10 mouse cellular contexts compared by ENCODE assay signal in genomic region chr6:134105514-134106201, GRCm38 (mm10).
A peak's percentile ranks its signal among the peaks of the same experiment; 100 is the strongest.
DNase-seq lines count a peak whose midpoint lies in the region; ATAC-seq and TF ChIP-seq lines count a peak whose summit lies in the region.
"Had no signal": no experiment of that assay in that cellular context is flagged by ENCODE, and none has a peak within 500 bp of the region (broad histone marks: within the 10 kb centered on the region; RNA-seq: fewer than 3 reads in every experiment).

No protein-coding gene starts in this region.

- H3K4me1 ChIP-seq in intestine, postnatal 0 days (replicated peaks; ENCODE audit: control insufficient read depth, insufficient read depth, low read length), result peaks cover 19% of the 10 kb centered on the region

- H3K9ac ChIP-seq in intestine, postnatal 0 days (ENCODE audit: low read depth, low read length), result no peak overlapping the region

- H3K27me3 ChIP-seq in intestine, postnatal 0 days (replicated peaks; ENCODE audit: control insufficient read depth, insufficient read depth, low read length), result no peaks in the 10 kb centered on the region
- H3K27me3 ChIP-seq: megakaryocyte, embryonic 14.5 days; Patski had no signal

- TF ChIP-seq CTCF in intestine, postnatal 0 days (IDR thresholded peaks at IDR 0.05; ENCODE audit: low read depth), result no peak

- peak; percentile 17; the same call in 1 of the 2 replicates for ATAC-seq in intestine, postnatal 0 days
- ATAC-seq: Patski had no signal

- DNase-seq in frontal cortex, postnatal 14 days (ENCODE audit: low spot score in 2 of 2), result peak; percentile 24 to 25
- no peak for DNase-seq in frontal cortex, postnatal 25 days (ENCODE audit: low spot score in 2 of 2)
- DNase-seq in thymus, postnatal 25 days, result peak; percentile 24
- no peak for DNase-seq in thymus, postnatal 0 days (ENCODE audit: low spot score)
- DNase-seq in lung, postnatal 36 days, result peak; percentile 58
- DNase-seq in B cell, adult 2 months, result no peak
- DNase-seq in left cerebral cortex, postnatal 36 days (ENCODE audit: low spot score in 2 of 2), result no peak

- H3K4me3 ChIP-seq in intestine, postnatal 0 days (ENCODE audit: low read depth, low read length), result no peak overlapping the region
- H3K4me3 ChIP-seq: megakaryocyte, embryonic 14.5 days had no signal

- H3K9me3 ChIP-seq in intestine, postnatal 0 days (ENCODE audit: control insufficient read depth), result no peaks in the 10 kb centered on the region

- no peaks in the 10 kb centered on the region; the same call in 1 of the 2 replicates for H3K36me3 ChIP-seq in intestine, postnatal 0 days (ENCODE audit: control insufficient read depth, insufficient read depth)

- H3K4me2 ChIP-seq in intestine, postnatal 0 days (replicated peaks; ENCODE audit: low read depth), result no peak overlapping the region

- 23% methylated on average over 15 of the region's 15 CpGs for WGBS in intestine, postnatal 0 days

- intact Hi-C loops in left cerebral cortex, postnatal 36 days (cut with DNase I), result no loop called here

- peak overlapping the region; percentile 29; the same call in 1 of the 2 replicates for H3K27ac ChIP-seq in intestine, postnatal 0 days (ENCODE audit: low read depth, low read length)

Comparison
In these comparisons a context has a peak if more than half of its experiments do, and no peak if none do; other contexts are left out.
1. DNase-seq: peak in frontal cortex, postnatal 14 days (2 of 2), thymus, postnatal 25 days (single experiment) and lung, postnatal 36 days (single experiment); none in frontal cortex, postnatal 25 days (0 of 2), thymus, postnatal 0 days (single experiment), B cell, adult 2 months (0 of 2) and left cerebral cortex, postnatal 36 days (0 of 2).